Mouse (Mus musculus) thymus, postnatal 0 days (tissue): ENCODE measurements at regions not wholly inside any gene's neighbourhood (a gene's known extent, or its start where the extent isn't known, plus 50 kb on each side); places are given as distances from the start of the nearest gene placed in this dataset.

Experiments used
- DNase-seq: peaks from one replicate; pipeline ENCODE4 v3.0.0-alpha.2; 2015; ENCODE audit warnings: low spot score

GRCm38 (mm10) chr7:135767493-135767892 lies 51.3 kb upstream of the Mki67 start:
- no peak for DNase-seq

- no peak for DNase-seq
Observed at GRCm38 (mm10) chr7:135768064-135768463, 51.9 kb upstream of the Mki67 start.

- DNase-seq: peak; percentile 41
Observed at GRCm38 (mm10) chr7:135768592-135768991, 52.4 kb upstream of the Mki67 start.

GRCm38 (mm10) chr7:135769082-135769673 lies 53.0 kb upstream of the Mki67 start:
- DNase-seq: no peak

- no peak for DNase-seq
Observed at GRCm38 (mm10) chr7:135770051-135770450, 53.9 kb upstream of the Mki67 start.

- DNase-seq: no peak
Observed at GRCm38 (mm10) chr7:135775832-135776433, 59.8 kb upstream of the Mki67 start.

GRCm38 (mm10) chr7:135790167-135790566 lies 74.0 kb upstream of the Mki67 start:
- DNase-seq: no peak

GRCm38 (mm10) chr7:135790978-135791377 lies 74.8 kb upstream of the Mki67 start:
- DNase-seq: peak; percentile 38

- DNase-seq: no peak
Observed at GRCm38 (mm10) chr7:135791953-135792690, 76.0 kb upstream of the Mki67 start.

GRCm38 (mm10) chr7:135792918-135793317 lies 76.8 kb upstream of the Mki67 start:
- DNase-seq: peak; percentile 50

GRCm38 (mm10) chr7:135794238-135794637 lies 78.1 kb upstream of the Mki67 start:
- no peak for DNase-seq

- no peak for DNase-seq
Observed at GRCm38 (mm10) chr7:135794679-135795078, 78.5 kb upstream of the Mki67 start.

GRCm38 (mm10) chr7:135798441-135798840 lies 82.3 kb upstream of the Mki67 start:
- DNase-seq: no peak

GRCm38 (mm10) chr7:135802598-135803121 lies 86.5 kb upstream of the Mki67 start:
- DNase-seq: no peak

- no peak for DNase-seq
Observed at GRCm38 (mm10) chr7:135804730-135805129, 88.6 kb upstream of the Mki67 start.

GRCm38 (mm10) chr7:135806139-135806538 lies 90.0 kb upstream of the Mki67 start:
- DNase-seq: no peak

- no peak for DNase-seq
Observed at GRCm38 (mm10) chr7:135806673-135807072, 90.5 kb upstream of the Mki67 start.

GRCm38 (mm10) chr7:135809167-135809566 lies 93.0 kb upstream of the Mki67 start:
- DNase-seq: no peak

- DNase-seq: no peak
Observed at GRCm38 (mm10) chr7:135809751-135810379, 93.7 kb upstream of the Mki67 start.

GRCm38 (mm10) chr7:135810971-135811370 lies 94.8 kb upstream of the Mki67 start:
- no peak for DNase-seq

- DNase-seq: no peak
Observed at GRCm38 (mm10) chr7:135813616-135814015, 97.5 kb upstream of the Mki67 start.

- no peak for DNase-seq
Observed at GRCm38 (mm10) chr7:135816191-135816590, 100.0 kb upstream of the Mki67 start.
